In genomic region chr9:117113592-117113991, GRCm38 (mm10) we compare ENCODE assay signal across 17 mouse cellular contexts.
DNase-seq lines count a peak whose midpoint lies in the region; ATAC-seq lines count a peak whose summit lies in the region.
"Had no signal": no experiment of that assay in that cellular context is flagged by ENCODE, and none has a peak within 500 bp of the region (broad histone marks: within the 10 kb centered on the region; RNA-seq: fewer than 3 reads in every experiment).

No protein-coding gene starts in this region.

- 31% methylated on average over 2 of the region's 2 CpGs for WGBS in heart, embryonic 13.5 days
- 23% methylated on average over 2 of the region's 2 CpGs for WGBS in lung, embryonic 16.5 days
- WGBS in limb, embryonic 10.5 days, result 69% methylated on average over 2 of the region's 2 CpGs
- 57% methylated on average over 2 of the region's 2 CpGs for WGBS in hindbrain, embryonic 11.5 days

- no peaks in the 10 kb centered on the region for H3K9me3 ChIP-seq in heart, embryonic 13.5 days
- no peaks in the 10 kb centered on the region for H3K9me3 ChIP-seq in lung, embryonic 16.5 days (ENCODE audit: control insufficient read depth, low read length)
- H3K9me3 ChIP-seq in limb, embryonic 10.5 days (replicated peaks), result no peaks in the 10 kb centered on the region
- H3K9me3 ChIP-seq in hindbrain, embryonic 11.5 days (ENCODE audit: control insufficient read depth, low read length), result no peaks in the 10 kb centered on the region
- H3K9me3 ChIP-seq: midbrain, embryonic 15.5 days had no signal

- no peaks in the 10 kb centered on the region for H3K27me3 ChIP-seq in heart, embryonic 13.5 days (replicated peaks)
- no peaks in the 10 kb centered on the region for H3K27me3 ChIP-seq in lung, embryonic 16.5 days (ENCODE audit: control insufficient read depth, insufficient read depth, low read depth, low read length)
- no peaks in the 10 kb centered on the region for H3K27me3 ChIP-seq in limb, embryonic 10.5 days (ENCODE audit: low read depth, poor library complexity, severe bottlenecking)
- H3K27me3 ChIP-seq in hindbrain, embryonic 11.5 days (ENCODE audit: control insufficient read depth, insufficient read depth, low read length), result no peaks in the 10 kb centered on the region
- H3K27me3 ChIP-seq: midbrain, embryonic 15.5 days had no signal

- peaks cover 52% of the 10 kb centered on the region for H3K4me1 ChIP-seq in heart, embryonic 13.5 days
- H3K4me1 ChIP-seq in lung, embryonic 16.5 days (replicated peaks; ENCODE audit: control insufficient read depth, insufficient read depth, low read length), result peaks cover 15% of the 10 kb centered on the region
- peaks cover 11% of the 10 kb centered on the region; the same call in 1 of the 2 replicates for H3K4me1 ChIP-seq in limb, embryonic 10.5 days
- no peaks in the 10 kb centered on the region for H3K4me1 ChIP-seq in hindbrain, embryonic 11.5 days (replicated peaks; ENCODE audit: control insufficient read depth, insufficient read depth, low read length)
- H3K4me1 ChIP-seq: midbrain, embryonic 15.5 days had no signal

- no peak overlapping the region for H3K4me3 ChIP-seq in heart, embryonic 13.5 days
- no peak overlapping the region for H3K4me3 ChIP-seq in lung, embryonic 16.5 days (ENCODE audit: low read length)
- H3K4me3 ChIP-seq in limb, embryonic 10.5 days, result no peak overlapping the region
- H3K4me3 ChIP-seq in hindbrain, embryonic 11.5 days (ENCODE audit: low read depth, low read length), result no peak overlapping the region
- H3K4me3 ChIP-seq: midbrain, embryonic 15.5 days had no signal

- ATAC-seq in heart, embryonic 13.5 days (ENCODE audit: extremely low read depth, insufficient number of reproducible peaks, low FRiP score, low TSS enrichment), result no peak
- ATAC-seq in lung, embryonic 16.5 days (ENCODE audit: low read depth), result peak; percentile 88
- ATAC-seq in hindbrain, embryonic 11.5 days (ENCODE audit: low FRiP score), result no peak
- ATAC-seq: forebrain, postnatal 0 days; midbrain, embryonic 15.5 days had no signal

- H3K9ac ChIP-seq in heart, embryonic 13.5 days, result no peak overlapping the region
- no peak overlapping the region for H3K9ac ChIP-seq in lung, embryonic 16.5 days (ENCODE audit: low read length)
- H3K9ac ChIP-seq in hindbrain, embryonic 11.5 days (ENCODE audit: low read depth, low read length), result no peak overlapping the region
- H3K9ac ChIP-seq: forebrain, postnatal 0 days; midbrain, embryonic 15.5 days had no signal

- DNase-seq in heart, adult 9 months (ENCODE audit: low spot score in 2 of 2), result no peak
- no peak for DNase-seq in lung, postnatal 10 days
- DNase-seq in embryo, embryonic 11 days, result peak; percentile 38
- DNase-seq in limb, embryonic 10.5 days (ENCODE audit: low spot score), result no peak
- no peak for DNase-seq in spleen, postnatal 10 days (ENCODE audit: low spot score in 2 of 2)
- DNase-seq in hindbrain, embryonic 11.5 days (ENCODE audit: low spot score), result no peak
- DNase-seq: adrenal gland, postnatal 25 days; cerebellum, adult 9-11 months; forebrain, postnatal 0 days; gastrocnemius, postnatal 14 days; heart, postnatal 36 days; kidney, postnatal 36 days; spleen, adult 18-20 months had no signal

- peaks cover 13% of the 10 kb centered on the region for H3K36me3 ChIP-seq in heart, embryonic 13.5 days
- H3K36me3 ChIP-seq in lung, embryonic 16.5 days (ENCODE audit: control insufficient read depth, insufficient read depth, low read length), result no peaks in the 10 kb centered on the region; the same call in 1 of the 2 replicates
- peaks cover 9% of the 10 kb centered on the region for H3K36me3 ChIP-seq in limb, embryonic 10.5 days
- no peaks in the 10 kb centered on the region for H3K36me3 ChIP-seq in hindbrain, embryonic 11.5 days (ENCODE audit: control insufficient read depth, insufficient read depth, low read length)
- H3K36me3 ChIP-seq: G1E; midbrain, embryonic 15.5 days had no signal

- peak overlapping the region; percentile 58; the same call in 1 of the 2 replicates for H3K27ac ChIP-seq in heart, embryonic 13.5 days (replicated peaks)
- H3K27ac ChIP-seq in lung, embryonic 16.5 days (ENCODE audit: low read length), result peak overlapping the region; percentile 81
- H3K27ac ChIP-seq in limb, embryonic 10.5 days, result peak overlapping the region; percentile 31; the same call in 1 of the 2 replicates
- H3K27ac ChIP-seq in hindbrain, embryonic 11.5 days (ENCODE audit: low read depth, low read length), result no peak overlapping the region
- H3K27ac ChIP-seq: midbrain, embryonic 15.5 days had no signal

- no peak overlapping the region for H3K4me2 ChIP-seq in heart, embryonic 13.5 days
- H3K4me2 ChIP-seq in lung, embryonic 16.5 days (ENCODE audit: low read depth, low read length), result no peak overlapping the region
- no peak overlapping the region for H3K4me2 ChIP-seq in hindbrain, embryonic 11.5 days (replicated peaks; ENCODE audit: low read depth, low read length)
- H3K4me2 ChIP-seq: midbrain, embryonic 15.5 days had no signal
